Mouse (Mus musculus): ENCODE measurements at regions not wholly inside any gene's neighbourhood (a gene's known extent, or its start where the extent isn't known, plus 50 kb on each side); places are given as distances from the start of the nearest gene placed in this dataset.

- no peak for TF ChIP-seq RAD21 (IDR thresholded peaks at IDR 0.05; ENCODE audit: low read depth, low read length)
- TF ChIP-seq ZC3H11A (IDR thresholded peaks at IDR 0.05; ENCODE audit: low read depth, low read length), result no peak
- TF ChIP-seq MAFK (IDR thresholded peaks at IDR 0.05; ENCODE audit: insufficient replicate concordance, low read length), result no peak
- no peak for TF ChIP-seq POLR2A (IDR thresholded peaks at IDR 0.05; ENCODE audit: low read depth, low read length)
- no peak for TF ChIP-seq POLR2AphosphoS2 (IDR thresholded peaks at IDR 0.05; ENCODE audit: low read depth, low read length)
- TF ChIP-seq CTCF (conservative IDR thresholded peaks at IDR 0.05 in 1 of 2, IDR thresholded peaks at IDR 0.05 in 1 of 2; ENCODE audit: low read depth in 2 of 2, low read length in 2 of 2), result no peak
Measured at GRCm38 (mm10) chr13:71205708-71206107, 364.1 kb upstream of the Adamts16 start.

All from CH12.LX (cell line).